Mouse (Mus musculus): ENCODE data around the gene Cmtm6. TPM values are rescaled to one million over a fixed set of nuclear protein-coding genes. Genes with fewer than 3 reads are reported as not detected.
"Not testable (repeated sequence)": the region's sequence is repeated elsewhere in the genome, so short reads cannot be mapped to it uniquely, and the experiment has no call there.

The Cmtm6 gene
- polyA plus RNA-seq, 1 experiment: 15.2 TPM

- WGBS: 98% methylated on average over 4 of the region's 4 CpGs
- Histone ChIP-seq H3K4me1 (ENCODE audit: control insufficient read depth, insufficient read depth, low read length) (peaks cover 3% of the 10 kb centered on the region; the same call in 1 of the 2 replicates), H3K27ac (ENCODE audit: insufficient read depth, low read length) (no peak overlapping the region), H3K27me3 (ENCODE audit: control insufficient read depth, insufficient read depth, low read length) (no peaks in the 10 kb centered on the region), H3K4me3 (replicated peaks; ENCODE audit: insufficient read depth, low read depth, low read length) (no peak overlapping the region)
- DNase-seq: no peak
- TF ChIP-seq CTCF (IDR thresholded peaks at IDR 0.05; ENCODE audit: borderline replicate concordance, insufficient read depth, low read depth, low read length): no peak
Observed at GRCm38 (mm10) chr9:114707805-114708204, 23.1 kb upstream of the Cmtm6 start.

GRCm38 (mm10) chr9:114710345-114710744, 20.6 kb upstream of the Cmtm6 start:
- 80% methylated on average over 7 of the region's 7 CpGs for WGBS
- TF ChIP-seq POLR2A (IDR thresholded peaks at IDR 0.05; ENCODE audit: borderline replicate concordance, insufficient read depth, low read length) (no peak), CTCF (IDR thresholded peaks at IDR 0.05; ENCODE audit: borderline replicate concordance, insufficient read depth, low read depth, low read length) (no peak)
- Histone ChIP-seq H3K4me3 (replicated peaks; ENCODE audit: insufficient read depth, low read depth, low read length) (no peak overlapping the region), H3K27ac (ENCODE audit: insufficient read depth, low read length) (no peak overlapping the region), H3K27me3 (ENCODE audit: control insufficient read depth, insufficient read depth, low read length) (no peaks in the 10 kb centered on the region), H3K4me1 (ENCODE audit: control insufficient read depth, insufficient read depth, low read length) (no peaks in the 10 kb centered on the region)
- DNase-seq: no peak

GRCm38 (mm10) chr9:114713481-114713880, 17.4 kb upstream of the Cmtm6 start:
- WGBS: 91% methylated on average over 7 of the region's 7 CpGs
- Histone ChIP-seq H3K4me1 (ENCODE audit: control insufficient read depth, insufficient read depth, low read length) (no peaks in the 10 kb centered on the region), H3K4me3 (replicated peaks; ENCODE audit: insufficient read depth, low read depth, low read length) (no peak overlapping the region), H3K27me3 (ENCODE audit: control insufficient read depth, insufficient read depth, low read length) (no peaks in the 10 kb centered on the region), H3K27ac (ENCODE audit: insufficient read depth, low read length) (no peak overlapping the region)
- TF ChIP-seq POLR2A (IDR thresholded peaks at IDR 0.05; ENCODE audit: borderline replicate concordance, insufficient read depth, low read length) (no peak), CTCF (IDR thresholded peaks at IDR 0.05; ENCODE audit: borderline replicate concordance, insufficient read depth, low read depth, low read length) (no peak)
- DNase-seq: no peak

GRCm38 (mm10) chr9:114716677-114717331, 14.1 kb upstream of the Cmtm6 start:
- H3K4me3 ChIP-seq (replicated peaks; ENCODE audit: insufficient read depth, low read depth, low read length): no peak overlapping the region
- DNase-seq: no peak
- H3K4me1 ChIP-seq (ENCODE audit: control insufficient read depth, insufficient read depth, low read length): no peaks in the 10 kb centered on the region
- 87% methylated on average over 18 of the region's 18 CpGs for WGBS
- H3K27me3 ChIP-seq (ENCODE audit: control insufficient read depth, insufficient read depth, low read length): no peaks in the 10 kb centered on the region
- TF ChIP-seq POLR2A (IDR thresholded peaks at IDR 0.05; ENCODE audit: borderline replicate concordance, insufficient read depth, low read length): no peak
- TF ChIP-seq CTCF (IDR thresholded peaks at IDR 0.05; ENCODE audit: borderline replicate concordance, insufficient read depth, low read depth, low read length): no peak
- H3K27ac ChIP-seq (ENCODE audit: insufficient read depth, low read length): no peak overlapping the region

- peak; percentile 75 for TF ChIP-seq CTCF (IDR thresholded peaks at IDR 0.05; ENCODE audit: borderline replicate concordance, insufficient read depth, low read depth, low read length)
- no peak for TF ChIP-seq POLR2A (IDR thresholded peaks at IDR 0.05; ENCODE audit: borderline replicate concordance, insufficient read depth, low read length)
- Histone ChIP-seq H3K4me3 (replicated peaks; ENCODE audit: insufficient read depth, low read depth, low read length) (no peak overlapping the region), H3K27ac (ENCODE audit: insufficient read depth, low read length) (no peak overlapping the region), H3K4me1 (ENCODE audit: control insufficient read depth, insufficient read depth, low read length) (peaks cover 4% of the 10 kb centered on the region), H3K27me3 (ENCODE audit: control insufficient read depth, insufficient read depth, low read length) (no peaks in the 10 kb centered on the region)
- WGBS: 1% methylated on average over 3 of the region's 3 CpGs
- DNase-seq: peak; percentile 39 to 53
Observed at GRCm38 (mm10) chr9:114727315-114727714, 3.6 kb upstream of the Cmtm6 start.

- H3K4me1 ChIP-seq (ENCODE audit: control insufficient read depth, insufficient read depth, low read length); H3K27ac ChIP-seq (ENCODE audit: insufficient read depth, low read length); H3K27me3 ChIP-seq (ENCODE audit: control insufficient read depth, insufficient read depth, low read length); H3K4me3 ChIP-seq (replicated peaks; ENCODE audit: insufficient read depth, low read depth, low read length); DNase-seq: not testable (repeated sequence)
- 50% methylated on average over 2 of the region's 2 CpGs for WGBS
Observed at GRCm38 (mm10) chr9:114728432-114728831, 2.5 kb upstream of the Cmtm6 start.

GRCm38 (mm10) chr9:114729911-114730805, 758 bp upstream of the Cmtm6 start:
- 35% methylated on average over 30 of the region's 30 CpGs for WGBS
- Histone ChIP-seq H3K27ac (ENCODE audit: insufficient read depth, low read length) (no peak overlapping the region), H3K4me3 (replicated peaks; ENCODE audit: insufficient read depth, low read depth, low read length) (peak overlapping the region; percentile 19), H3K4me1 (ENCODE audit: control insufficient read depth, insufficient read depth, low read length) (peaks cover 6% of the 10 kb centered on the region), H3K27me3 (ENCODE audit: control insufficient read depth, insufficient read depth, low read length) (no peaks in the 10 kb centered on the region)
- no peak for DNase-seq
- no peak for TF ChIP-seq POLR2A (IDR thresholded peaks at IDR 0.05; ENCODE audit: borderline replicate concordance, insufficient read depth, low read length)
- TF ChIP-seq CTCF (IDR thresholded peaks at IDR 0.05; ENCODE audit: borderline replicate concordance, insufficient read depth, low read depth, low read length): no peak

Measured in cerebellum, adult 2 months (tissue).